Mouse (Mus musculus): ENCODE results near the gene Rgs6.

- TF ChIP-seq CTCF (IDR thresholded peaks at IDR 0.05; ENCODE audit: low read depth) (no peak), EP300 (IDR thresholded peaks at IDR 0.05; ENCODE audit: low read depth) (no peak)
These were observed 456.5 kb downstream of the Rgs6 start for GRCm38 (mm10) chr12:83044621-83044990.

Measured in liver, embryonic 14.5 days (tissue).